Mouse (Mus musculus): ENCODE results near the gene C130060K24Rik. TPM values are rescaled to one million over a fixed set of nuclear protein-coding genes. Genes with fewer than 3 reads are reported as not detected.

Gene C130060K24Rik
- total and polyA plus RNA-seq, 2 experiments from 2014 or later: 0.08 TPM; not detected in 1

DNA sequence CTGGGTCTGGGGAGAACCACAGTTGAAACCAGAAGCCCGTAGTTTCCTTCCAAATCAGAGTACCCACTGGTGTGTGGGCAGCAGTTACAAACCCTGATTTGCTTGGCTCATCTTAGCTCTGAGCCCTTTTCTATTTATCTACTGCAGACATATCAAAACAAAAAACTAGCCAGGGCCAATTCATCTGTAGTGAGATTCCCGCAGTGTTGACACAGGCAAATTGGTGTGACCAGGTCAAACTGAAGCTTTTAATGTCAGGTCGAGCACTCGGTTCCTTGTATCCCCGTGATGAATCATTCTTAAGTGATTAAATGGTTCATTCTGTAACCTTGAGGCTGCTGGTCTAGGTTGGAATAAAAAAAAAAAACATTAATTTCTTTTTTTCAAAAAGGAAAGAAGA lies 32.6 kb upstream of the C130060K24Rik start:
- H3K4me2 ChIP-seq (ENCODE audit: low read depth, low read length): no peak overlapping the region
- H3K36me3 ChIP-seq (replicated peaks; ENCODE audit: control insufficient read depth, insufficient read depth, low read length): no peaks in the 10 kb centered on the region

GRCm38 (mm10) chr6:65351622-65352021 lies 29.3 kb upstream of the C130060K24Rik start:
- WGBS: 72% methylated on average over 4 of the region's 4 CpGs

More for the DNA sequence above, 32.6 kb upstream of the C130060K24Rik start:
- Histone ChIP-seq H3K27me3 (ENCODE audit: control insufficient read depth, insufficient read depth, low read length) (no peaks in the 10 kb centered on the region), H3K4me1 (ENCODE audit: control insufficient read depth, insufficient read depth) (no peaks in the 10 kb centered on the region), H3K4me3 (ENCODE audit: low read depth, low read length) (no peak overlapping the region), H3K9me3 (replicated peaks; ENCODE audit: control insufficient read depth, low read length) (no peaks in the 10 kb centered on the region), H3K9ac (replicated peaks; ENCODE audit: low read depth, low read length) (no peak overlapping the region), H3K27ac (ENCODE audit: low read depth) (no peak overlapping the region)
- ATAC-seq (ENCODE audit: insufficient read depth, low read depth) (no peak), DNase-seq (ENCODE audit: low spot score) (no peak)
- TF ChIP-seq CTCF (IDR thresholded peaks at IDR 0.05; ENCODE audit: low read depth) (no peak), EP300 (IDR thresholded peaks at IDR 0.05; ENCODE audit: low read depth) (no peak)
- 57% methylated on average over 5 of the region's 5 CpGs for WGBS

DNA sequence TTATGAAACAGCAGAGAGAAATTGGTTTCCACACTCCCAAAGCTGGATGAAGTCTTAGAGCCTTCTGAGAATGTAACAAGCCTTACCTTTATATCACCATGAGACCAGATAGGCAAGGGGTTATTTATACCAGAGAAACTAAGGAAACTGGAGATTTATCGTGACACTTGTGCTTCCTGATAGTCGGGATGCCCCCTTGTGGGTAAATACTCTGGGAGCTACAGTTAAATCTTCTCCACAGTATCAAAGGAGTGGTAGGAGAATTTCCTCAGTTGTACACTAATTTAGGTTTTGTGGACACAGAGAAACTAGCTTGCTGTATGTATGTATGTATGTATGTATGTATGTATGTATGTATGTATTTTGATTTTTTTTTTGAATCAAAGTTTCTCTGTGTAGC lies 5.0 kb upstream of the C130060K24Rik start:
- Histone ChIP-seq H3K4me2 (ENCODE audit: low read depth, low read length) (no peak overlapping the region), H3K9ac (replicated peaks; ENCODE audit: low read depth, low read length) (no peak overlapping the region), H3K4me1 (ENCODE audit: control insufficient read depth, insufficient read depth) (no peaks in the 10 kb centered on the region), H3K27ac (ENCODE audit: low read depth) (no peak overlapping the region), H3K27me3 (ENCODE audit: control insufficient read depth, insufficient read depth, low read length) (peaks cover 12% of the 10 kb centered on the region), H3K36me3 (replicated peaks; ENCODE audit: control insufficient read depth, insufficient read depth, low read length) (no peaks in the 10 kb centered on the region), H3K9me3 (replicated peaks; ENCODE audit: control insufficient read depth, low read length) (no peaks in the 10 kb centered on the region), H3K4me3 (ENCODE audit: low read depth, low read length) (no peak overlapping the region)
- DNase-seq (ENCODE audit: low spot score): no peak
- WGBS: 40% methylated on average over 2 of the region's 2 CpGs
- no peak for ATAC-seq (ENCODE audit: insufficient read depth, low read depth)
- TF ChIP-seq CTCF (IDR thresholded peaks at IDR 0.05; ENCODE audit: low read depth): no peak
- TF ChIP-seq EP300 (IDR thresholded peaks at IDR 0.05; ENCODE audit: low read depth): no peak

More at GRCm38 (mm10) chr6:65351622-65352021, 29.3 kb upstream of the C130060K24Rik start:
- H3K27ac ChIP-seq (ENCODE audit: low read depth): no peak overlapping the region
- no peak for TF ChIP-seq EP300 (IDR thresholded peaks at IDR 0.05; ENCODE audit: low read depth)
- no peaks in the 10 kb centered on the region for H3K27me3 ChIP-seq (ENCODE audit: control insufficient read depth, insufficient read depth, low read length)
- no peaks in the 10 kb centered on the region for H3K36me3 ChIP-seq (replicated peaks; ENCODE audit: control insufficient read depth, insufficient read depth, low read length)
- DNase-seq (ENCODE audit: low spot score) (no peak), ATAC-seq (ENCODE audit: insufficient read depth, low read depth) (no peak)
- H3K9me3 ChIP-seq (replicated peaks; ENCODE audit: control insufficient read depth, low read length): no peaks in the 10 kb centered on the region
- H3K9ac ChIP-seq (replicated peaks; ENCODE audit: low read depth, low read length): no peak overlapping the region
- no peak overlapping the region for H3K4me2 ChIP-seq (ENCODE audit: low read depth, low read length)
- no peak overlapping the region for H3K4me3 ChIP-seq (ENCODE audit: low read depth, low read length)
- H3K4me1 ChIP-seq (ENCODE audit: control insufficient read depth, insufficient read depth): no peaks in the 10 kb centered on the region

GRCm38 (mm10) chr6:65421888-65422287 lies 41.0 kb downstream of the C130060K24Rik start:
- no peak overlapping the region for H3K4me3 ChIP-seq (ENCODE audit: low read depth, low read length)
- ATAC-seq (ENCODE audit: insufficient read depth, low read depth) (no peak), DNase-seq (ENCODE audit: low spot score) (no peak)
- H3K4me1 ChIP-seq (ENCODE audit: control insufficient read depth, insufficient read depth): no peaks in the 10 kb centered on the region
- no peaks in the 10 kb centered on the region for H3K36me3 ChIP-seq (replicated peaks; ENCODE audit: control insufficient read depth, insufficient read depth, low read length)
- H3K9ac ChIP-seq (replicated peaks; ENCODE audit: low read depth, low read length): no peak overlapping the region
- TF ChIP-seq EP300 (IDR thresholded peaks at IDR 0.05; ENCODE audit: low read depth): no peak
- no peak for TF ChIP-seq CTCF (IDR thresholded peaks at IDR 0.05; ENCODE audit: low read depth)
- H3K4me2 ChIP-seq (ENCODE audit: low read depth, low read length): no peak overlapping the region
- H3K27me3 ChIP-seq (ENCODE audit: control insufficient read depth, insufficient read depth, low read length): no peaks in the 10 kb centered on the region
- WGBS: 66% methylated on average over 1 of the region's 1 CpGs
- H3K9me3 ChIP-seq (replicated peaks; ENCODE audit: control insufficient read depth, low read length): no peaks in the 10 kb centered on the region
- H3K27ac ChIP-seq (ENCODE audit: low read depth): no peak overlapping the region

DNA sequence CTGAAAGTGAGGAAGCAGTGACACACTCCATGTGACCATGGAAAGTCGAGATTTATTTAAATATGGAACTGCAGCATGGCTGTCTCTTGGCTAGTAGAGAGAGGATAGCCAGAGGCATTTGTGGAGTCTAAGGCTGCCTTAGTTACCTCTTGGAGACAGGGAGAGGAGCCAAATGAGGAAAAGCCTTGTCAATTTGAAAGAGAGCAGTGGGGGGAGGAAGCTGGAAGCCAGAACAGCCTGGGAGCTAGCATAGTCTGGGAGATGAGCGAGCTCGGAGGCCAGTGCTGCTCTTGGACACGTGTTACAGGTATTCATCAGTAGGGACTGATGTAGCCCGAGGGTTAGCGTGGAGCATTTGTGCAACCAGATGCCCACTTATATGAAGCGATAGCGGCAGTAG lies 46.2 kb downstream of the C130060K24Rik start:
- Histone ChIP-seq H3K9me3 (replicated peaks; ENCODE audit: control insufficient read depth, low read length) (no peaks in the 10 kb centered on the region), H3K27me3 (ENCODE audit: control insufficient read depth, insufficient read depth, low read length) (no peaks in the 10 kb centered on the region), H3K4me1 (ENCODE audit: control insufficient read depth, insufficient read depth) (no peaks in the 10 kb centered on the region), H3K9ac (replicated peaks; ENCODE audit: low read depth, low read length) (no peak overlapping the region), H3K4me2 (ENCODE audit: low read depth, low read length) (no peak overlapping the region), H3K36me3 (replicated peaks; ENCODE audit: control insufficient read depth, insufficient read depth, low read length) (no peaks in the 10 kb centered on the region), H3K4me3 (ENCODE audit: low read depth, low read length) (no peak overlapping the region), H3K27ac (ENCODE audit: low read depth) (no peak overlapping the region)
- TF ChIP-seq CTCF (IDR thresholded peaks at IDR 0.05; ENCODE audit: low read depth) (no peak), EP300 (IDR thresholded peaks at IDR 0.05; ENCODE audit: low read depth) (no peak)
- DNase-seq (ENCODE audit: low spot score) (no peak), ATAC-seq (ENCODE audit: insufficient read depth, low read depth) (no peak)
- 55% methylated on average over 8 of the region's 8 CpGs for WGBS

DNA sequence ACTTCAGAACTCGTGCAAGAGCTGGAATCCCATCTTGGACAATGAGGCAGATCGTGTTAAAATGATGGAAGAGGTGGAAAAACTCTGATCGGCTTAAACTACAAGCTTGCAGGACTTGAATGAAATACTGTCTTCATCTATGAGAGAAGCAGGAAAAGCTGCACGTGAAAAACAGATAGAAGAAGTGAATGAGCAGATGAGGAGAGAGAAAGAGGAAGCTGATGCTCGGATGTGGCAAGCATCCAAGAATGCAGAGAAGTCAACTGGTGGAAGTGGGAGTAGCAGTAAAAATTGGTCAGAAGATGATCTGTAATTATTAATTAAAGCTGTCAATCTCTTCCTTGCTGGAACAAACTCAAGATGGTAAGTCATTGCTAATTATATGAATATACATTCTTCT lies 52.3 kb downstream of the C130060K24Rik start:
- H3K27ac ChIP-seq (ENCODE audit: low read depth): no peak overlapping the region
- DNase-seq (ENCODE audit: low spot score) (no peak), ATAC-seq (ENCODE audit: insufficient read depth, low read depth) (no peak)
- no peak overlapping the region for H3K4me3 ChIP-seq (ENCODE audit: low read depth, low read length)
- H3K9ac ChIP-seq (replicated peaks; ENCODE audit: low read depth, low read length): no peak overlapping the region
- H3K36me3 ChIP-seq (replicated peaks; ENCODE audit: control insufficient read depth, insufficient read depth, low read length): no peaks in the 10 kb centered on the region
- H3K9me3 ChIP-seq (replicated peaks; ENCODE audit: control insufficient read depth, low read length): no peaks in the 10 kb centered on the region
- no peak for TF ChIP-seq CTCF (IDR thresholded peaks at IDR 0.05; ENCODE audit: low read depth)
- TF ChIP-seq EP300 (IDR thresholded peaks at IDR 0.05; ENCODE audit: low read depth): no peak
- WGBS: 59% methylated on average over 5 of the region's 5 CpGs
- no peak overlapping the region for H3K4me2 ChIP-seq (ENCODE audit: low read depth, low read length)
- H3K27me3 ChIP-seq (ENCODE audit: control insufficient read depth, insufficient read depth, low read length): no peaks in the 10 kb centered on the region
- H3K4me1 ChIP-seq (ENCODE audit: control insufficient read depth, insufficient read depth): no peaks in the 10 kb centered on the region

All from heart, postnatal 0 days (tissue).